Mouse (Mus musculus) midbrain, embryonic 12.5 days (tissue): ENCODE results near the gene Prkcg. TPM values are rescaled to one million over a fixed set of nuclear protein-coding genes. Genes with fewer than 3 reads are reported as not detected.

ENCODE experiments used
- ATAC-seq: fragments of 200-750 bp; cut with Nextera tagmentation; 2 replicates; pipeline ENCODE4 v1.8.0; 2017; ENCODE audit warnings: low read depth, moderate TSS enrichment, moderate library complexity; ENCODE audit not compliant: low FRiP score
- H3K27ac ChIP-seq: fragments of 300-500 bp; sonication (generic); replicated peaks from 2 replicates; pipeline ENCODE4 v1.5.1; 2016; ENCODE audit warnings: mild to moderate bottlenecking
- H3K27me3 ChIP-seq: fragments of 300-500 bp; sonication (generic); 2 replicates; pipeline ENCODE4 v1.6.1; 2016; ENCODE audit warnings: mild to moderate bottlenecking
- H3K36me3 ChIP-seq: fragments of 300-500 bp; sonication (generic); 2 replicates; pipeline ENCODE4 v1.6.1; 2016
- H3K4me1 ChIP-seq: fragments of 300-500 bp; sonication (generic); 2 replicates; pipeline ENCODE4 v1.6.1; 2016
- H3K4me2 ChIP-seq: fragments of 300-500 bp; sonication (generic); replicated peaks from 2 replicates; pipeline ENCODE4 v1.6.1; 2016; ENCODE audit warnings: mild to moderate bottlenecking, moderate library complexity
- H3K4me3 ChIP-seq: fragments of 300-500 bp; sonication (generic); 2 replicates; pipeline ENCODE4 v1.5.1; 2016; ENCODE audit warnings: mild to moderate bottlenecking
- H3K9ac ChIP-seq: fragments of 300-500 bp; sonication (generic); replicated peaks from 2 replicates; pipeline ENCODE4 v1.6.1; 2016; ENCODE audit warnings: mild to moderate bottlenecking, moderate library complexity
- H3K9me3 ChIP-seq: fragments of 300-500 bp; sonication (generic); 2 replicates; pipeline ENCODE4 v1.6.1; 2016; ENCODE audit warnings: mild to moderate bottlenecking
- WGBS: fragments of 180-500 bp; shearing (Covaris S2); methylation state at CpG from one replicate; pipeline ENCODE4 v1.1.7; 2016; 5-methylcytosine and 5-hydroxymethylcytosine counted together
- polyA plus RNA-seq: library from polyadenylated mRNA; unstranded; fragments of >200 nt; fragmentation: Nextera tagmentation; extraction: Ambion mirVana; gene quantifications from 2 replicates; pipeline ENCODE4 v1.2.1, GENCODE M21; 2016

Gene Prkcg
- polyA plus RNA-seq, 1 experiment from 2014 or later = 2.4 TPM

- Histone ChIP-seq H3K4me1 (peaks cover 33% of the 10 kb centered on the region), H3K9ac (peak overlapping the region; percentile 56), H3K4me3 (peak overlapping the region; percentile 42), H3K4me2 (peak overlapping the region; percentile 91), H3K36me3 (peaks cover 2% of the 10 kb centered on the region; the same call in 1 of the 2 replicates), H3K27ac (no peak overlapping the region), H3K9me3 (no peaks in the 10 kb centered on the region), H3K27me3 (peaks cover 63% of the 10 kb centered on the region)
- peak; percentile 65 for ATAC-seq
- WGBS = under 1% methylated on average over 26 of the region's 29 CpGs
Measured at GRCm38 (mm10) chr7:3303276-3303781, 14.3 kb downstream of the Prkcg start.

DNA sequence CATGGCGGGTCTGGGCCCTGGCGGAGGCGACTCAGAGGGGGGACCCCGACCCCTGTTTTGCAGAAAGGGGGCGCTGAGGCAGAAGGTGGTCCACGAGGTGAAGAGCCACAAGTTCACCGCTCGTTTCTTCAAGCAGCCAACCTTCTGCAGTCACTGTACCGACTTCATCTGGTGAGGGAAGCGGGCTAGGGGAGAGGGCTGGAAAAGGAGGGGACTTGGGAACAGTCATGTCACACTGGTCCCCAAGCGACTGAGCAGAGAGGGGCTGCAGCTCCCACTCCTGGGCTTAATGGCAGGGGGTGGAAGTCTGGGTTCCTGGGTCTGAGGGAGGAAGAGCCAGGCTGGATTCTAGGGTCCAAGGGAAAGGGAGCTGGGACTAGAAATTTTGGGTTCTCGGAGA is 14.8 kb downstream of the Prkcg start:
- H3K4me3 ChIP-seq = peak overlapping the region; percentile 42
- H3K4me2 ChIP-seq = peak overlapping the region; percentile 91
- peaks cover 33% of the 10 kb centered on the region for H3K4me1 ChIP-seq
- H3K36me3 ChIP-seq = no peaks in the 10 kb centered on the region
- peaks cover 63% of the 10 kb centered on the region for H3K27me3 ChIP-seq
- H3K27ac ChIP-seq = no peak overlapping the region
- WGBS = 3% methylated on average over 12 of the region's 12 CpGs
- peak; percentile 35 for ATAC-seq
- H3K9me3 ChIP-seq = no peaks in the 10 kb centered on the region
- peak overlapping the region; percentile 56 for H3K9ac ChIP-seq

DNA sequence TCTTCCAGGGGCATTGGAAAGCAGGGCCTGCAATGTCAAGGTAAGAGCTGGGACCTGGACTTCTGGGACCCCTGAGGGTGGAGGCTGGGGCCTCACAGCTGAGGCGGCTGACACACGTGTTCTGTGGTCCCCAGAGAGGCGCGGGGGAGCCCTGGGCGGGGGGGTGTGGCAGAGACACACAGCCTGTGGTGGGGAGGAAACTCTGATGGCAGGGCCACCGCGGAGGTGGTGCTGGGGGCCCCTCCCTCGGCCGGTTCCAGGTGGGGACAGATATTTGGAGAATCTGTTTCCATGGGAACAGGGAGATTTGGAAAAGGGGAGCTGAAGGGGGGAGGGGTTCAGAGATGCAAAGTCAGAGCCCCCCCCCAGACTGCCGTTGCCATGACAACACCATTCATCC is 15.3 kb downstream of the Prkcg start:
- Histone ChIP-seq H3K9ac (no peak overlapping the region; the same call in 1 of the 2 replicates), H3K27ac (no peak overlapping the region), H3K4me3 (peak overlapping the region; percentile 42), H3K36me3 (no peaks in the 10 kb centered on the region), H3K27me3 (peaks cover 63% of the 10 kb centered on the region), H3K9me3 (no peaks in the 10 kb centered on the region), H3K4me1 (peaks cover 33% of the 10 kb centered on the region), H3K4me2 (peak overlapping the region; percentile 91)
- WGBS = 3% methylated on average over 10 of the region's 10 CpGs
- ATAC-seq = peak; percentile 44

GRCm38 (mm10) chr7:3306400-3306799 is 17.4 kb downstream of the Prkcg start:
- peaks cover 48% of the 10 kb centered on the region for H3K27me3 ChIP-seq
- H3K4me1 ChIP-seq = peaks cover 33% of the 10 kb centered on the region
- H3K9me3 ChIP-seq = no peaks in the 10 kb centered on the region
- H3K4me2 ChIP-seq = no peak overlapping the region
- H3K36me3 ChIP-seq = no peaks in the 10 kb centered on the region
- WGBS = 88% methylated on average over 3 of the region's 3 CpGs
- H3K4me3 ChIP-seq = no peak overlapping the region
- no peak overlapping the region for H3K27ac ChIP-seq
- H3K9ac ChIP-seq = no peak overlapping the region
- no peak for ATAC-seq

GRCm38 (mm10) chr7:3308646-3309045 is 19.7 kb downstream of the Prkcg start:
- H3K9me3 ChIP-seq = no peaks in the 10 kb centered on the region
- H3K27me3 ChIP-seq = peaks cover 25% of the 10 kb centered on the region
- no peak overlapping the region for H3K4me2 ChIP-seq
- peaks cover 14% of the 10 kb centered on the region for H3K4me1 ChIP-seq
- H3K36me3 ChIP-seq = no peaks in the 10 kb centered on the region
- no peak for ATAC-seq
- 78% methylated on average over 4 of the region's 4 CpGs for WGBS
- no peak overlapping the region for H3K4me3 ChIP-seq
- H3K9ac ChIP-seq = no peak overlapping the region
- H3K27ac ChIP-seq = no peak overlapping the region

DNA sequence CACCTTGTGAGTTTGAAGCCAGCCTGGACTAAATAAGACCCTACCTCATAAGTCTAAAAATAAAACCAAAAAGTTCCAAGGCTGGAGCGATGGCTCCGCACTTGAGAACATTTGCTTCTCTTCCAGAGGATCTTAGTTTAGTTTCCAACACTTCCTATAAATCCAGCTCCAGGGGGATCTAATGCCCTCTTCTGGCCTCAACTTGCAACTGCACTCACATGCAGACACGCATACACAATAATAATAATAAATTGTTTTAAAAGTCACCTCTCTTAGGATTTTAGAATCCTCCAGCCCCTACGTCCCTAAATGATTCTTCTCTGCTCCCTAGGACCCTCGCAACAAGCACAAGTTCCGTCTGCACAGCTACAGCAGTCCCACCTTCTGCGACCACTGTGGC is 21.3 kb downstream of the Prkcg start:
- no peaks in the 10 kb centered on the region for H3K4me1 ChIP-seq
- no peaks in the 10 kb centered on the region for H3K36me3 ChIP-seq
- H3K27me3 ChIP-seq = peaks cover 9% of the 10 kb centered on the region
- H3K4me2 ChIP-seq = no peak overlapping the region
- H3K4me3 ChIP-seq = no peak overlapping the region
- H3K27ac ChIP-seq = no peak overlapping the region
- no peaks in the 10 kb centered on the region for H3K9me3 ChIP-seq
- no peak overlapping the region for H3K9ac ChIP-seq
- 96% methylated on average over 7 of the region's 7 CpGs for WGBS
- no peak for ATAC-seq

- 84% methylated on average over 8 of the region's 8 CpGs for WGBS
- Histone ChIP-seq H3K36me3 (no peaks in the 10 kb centered on the region), H3K27me3 (no peaks in the 10 kb centered on the region), H3K4me3 (no peak overlapping the region), H3K9me3 (no peaks in the 10 kb centered on the region), H3K4me1 (peaks cover 5% of the 10 kb centered on the region), H3K9ac (no peak overlapping the region), H3K27ac (no peak overlapping the region), H3K4me2 (no peak overlapping the region)
- ATAC-seq = 0 out of 2 replicates have a peak, but pooled peaks have one; percentile 12
Measured at GRCm38 (mm10) chr7:3313571-3313970, 24.6 kb downstream of the Prkcg start.

- no peaks in the 10 kb centered on the region for H3K36me3 ChIP-seq
- ATAC-seq = peak; percentile 65
- no peak overlapping the region for H3K4me2 ChIP-seq
- peaks cover 5% of the 10 kb centered on the region for H3K4me1 ChIP-seq
- no peaks in the 10 kb centered on the region for H3K27me3 ChIP-seq
- H3K9me3 ChIP-seq = no peaks in the 10 kb centered on the region
- no peak overlapping the region for H3K4me3 ChIP-seq
- WGBS = 68% methylated on average over 5 of the region's 5 CpGs
- H3K27ac ChIP-seq = no peak overlapping the region
- H3K9ac ChIP-seq = no peak overlapping the region
Measured at GRCm38 (mm10) chr7:3314121-3314520, 25.1 kb downstream of the Prkcg start.

- no peak for ATAC-seq
- WGBS = 40% methylated on average over 4 of the region's 4 CpGs
- Histone ChIP-seq H3K4me1 (peaks cover 5% of the 10 kb centered on the region), H3K4me3 (no peak overlapping the region), H3K9me3 (no peaks in the 10 kb centered on the region), H3K27ac (no peak overlapping the region), H3K27me3 (no peaks in the 10 kb centered on the region), H3K4me2 (no peak overlapping the region), H3K36me3 (no peaks in the 10 kb centered on the region), H3K9ac (no peak overlapping the region)
Measured at GRCm38 (mm10) chr7:3317704-3318103, 28.7 kb downstream of the Prkcg start.

DNA sequence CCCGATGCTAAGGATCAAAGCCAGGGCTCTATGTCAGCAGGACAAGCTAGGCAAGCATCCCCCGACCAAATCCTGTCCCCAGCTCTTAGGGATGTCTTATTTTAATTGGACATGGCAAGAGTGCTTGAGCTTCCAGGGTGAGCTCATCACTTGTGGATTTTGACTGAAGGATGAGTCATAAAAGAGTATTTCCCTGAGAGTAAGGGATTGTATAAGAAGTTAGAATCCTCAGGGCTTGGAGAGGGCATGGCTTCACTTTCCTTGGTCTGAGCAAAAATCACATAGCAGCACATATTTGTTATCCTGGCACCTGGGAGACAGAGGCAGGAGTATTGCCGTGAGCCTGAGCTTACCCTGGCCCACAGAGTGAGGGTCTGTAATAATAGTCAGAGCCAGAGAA is 31.9 kb downstream of the Prkcg start:
- 63% methylated on average over 3 of the region's 3 CpGs for WGBS
- Histone ChIP-seq H3K36me3 (no peaks in the 10 kb centered on the region), H3K4me3 (no peak overlapping the region), H3K4me2 (no peak overlapping the region), H3K27ac (no peak overlapping the region), H3K9ac (no peak overlapping the region), H3K27me3 (no peaks in the 10 kb centered on the region), H3K9me3 (no peaks in the 10 kb centered on the region), H3K4me1 (peaks cover 5% of the 10 kb centered on the region)
- ATAC-seq = no peak

- H3K36me3 ChIP-seq = no peaks in the 10 kb centered on the region
- no peak overlapping the region for H3K27ac ChIP-seq
- H3K4me3 ChIP-seq = no peak overlapping the region
- ATAC-seq = no peak
- 0 out of 2 replicates have a peak, but pooled peaks cover under 1% of the 10 kb centered on the region for H3K27me3 ChIP-seq
- H3K9ac ChIP-seq = no peak overlapping the region
- 91% methylated on average over 1 of the region's 1 CpGs for WGBS
- no peaks in the 10 kb centered on the region for H3K9me3 ChIP-seq
- H3K4me2 ChIP-seq = no peak overlapping the region
- H3K4me1 ChIP-seq = no peaks in the 10 kb centered on the region
Measured at GRCm38 (mm10) chr7:3323826-3324225, 34.8 kb downstream of the Prkcg start.

DNA sequence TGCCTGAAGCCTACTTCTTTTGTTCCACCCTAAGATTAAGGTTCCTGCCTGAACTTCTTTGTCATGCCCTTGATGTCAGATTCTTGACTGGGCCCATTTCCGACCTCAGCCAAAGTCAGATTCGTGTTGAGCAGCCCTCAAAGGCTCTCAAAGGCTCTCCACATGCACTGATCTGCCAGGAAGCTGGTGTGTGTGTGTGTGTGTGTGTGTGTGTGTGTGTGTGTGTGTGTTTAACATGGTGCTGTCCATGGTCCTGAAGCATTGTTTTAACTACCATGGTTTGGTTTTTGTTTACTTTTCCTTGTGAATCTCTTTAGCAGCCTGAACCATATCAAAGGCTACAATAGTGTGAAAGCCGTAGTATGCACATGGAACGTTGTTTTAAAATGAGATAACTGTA is 39.0 kb downstream of the Prkcg start:
- H3K9me3 ChIP-seq = no peaks in the 10 kb centered on the region
- peaks cover 16% of the 10 kb centered on the region for H3K27me3 ChIP-seq
- peaks cover 12% of the 10 kb centered on the region for H3K4me1 ChIP-seq
- no peak overlapping the region for H3K27ac ChIP-seq
- no peak overlapping the region for H3K4me3 ChIP-seq
- no peak overlapping the region for H3K4me2 ChIP-seq
- H3K36me3 ChIP-seq = no peaks in the 10 kb centered on the region
- no peak overlapping the region for H3K9ac ChIP-seq
- no peak for ATAC-seq
- WGBS = 78% methylated on average over 4 of the region's 4 CpGs
